Mouse (Mus musculus) lung, postnatal 0 days (tissue): ENCODE data around the gene Insm1.
A peak's percentile ranks its signal among the peaks of the same experiment; 100 is the strongest.

Source experiments
- CTCF ChIP-seq: IDR thresholded peaks from 2 replicates; pipeline ENCODE4 v1.5.1; 2016; ENCODE audit warnings: antibody characterized with exemption, mild to moderate bottlenecking
- EP300 ChIP-seq: IDR thresholded peaks from 2 replicates; pipeline ENCODE4 v1.6.1; 2016; ENCODE audit warnings: antibody characterized with exemption, mild to moderate bottlenecking, control low read depth

- TF ChIP-seq CTCF (peak; percentile 48), EP300 (no peak)
Observed at GRCm38 (mm10) chr2:146256321-146256875, 34.7 kb downstream of the Insm1 start.
